Comparison of ENCODE assay signal across 19 mouse cellular contexts in the genomic region with DNA sequence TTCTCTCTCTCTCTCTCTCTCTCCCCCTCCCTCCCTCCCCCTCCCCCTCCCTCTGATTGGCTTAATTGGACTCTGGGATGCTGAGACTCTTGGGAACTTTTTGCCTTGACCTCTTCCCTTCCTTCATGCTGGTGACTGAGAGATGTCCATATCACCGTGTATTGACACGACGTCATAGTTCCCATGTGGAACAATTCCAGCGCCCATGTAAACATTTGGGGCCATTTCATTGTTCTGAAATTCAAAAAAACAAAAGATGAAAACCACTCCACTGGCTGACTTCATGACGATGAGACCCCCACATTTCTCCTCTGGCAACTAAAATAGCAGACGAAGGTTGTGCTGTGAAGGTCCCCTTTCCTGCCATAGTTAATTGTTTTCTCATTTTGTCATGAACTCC.
DNase-seq lines count a peak whose midpoint lies in the region; ATAC-seq and TF ChIP-seq lines count a peak whose summit lies in the region.
"Had no signal": no experiment of that assay in that cellular context is flagged by ENCODE, and none has a peak within 500 bp of the region (broad histone marks: within the 10 kb centered on the region; RNA-seq: fewer than 3 reads in every experiment).

No protein-coding gene starts in this region.

- H3K9ac ChIP-seq in heart, embryonic 15.5 days, result no peak overlapping the region
- no peak overlapping the region for H3K9ac ChIP-seq in lung, embryonic 14.5 days
- H3K9ac ChIP-seq: embryonic facial prominence, embryonic 13.5 days; forebrain, embryonic 13.5 days; hindbrain, embryonic 12.5 days had no signal

- no peaks in the 10 kb centered on the region for H3K27me3 ChIP-seq in heart, embryonic 15.5 days
- no peaks in the 10 kb centered on the region for H3K27me3 ChIP-seq in heart, embryonic 10.5 days (ENCODE audit: insufficient read depth, poor library complexity, severe bottlenecking)
- H3K27me3 ChIP-seq in lung, embryonic 14.5 days (ENCODE audit: insufficient read depth, low read length), result no peaks in the 10 kb centered on the region
- H3K27me3 ChIP-seq: embryonic facial prominence, embryonic 13.5 days; forebrain, embryonic 13.5 days; hindbrain, embryonic 12.5 days had no signal

- DNase-seq in heart, embryonic 10.5 days (ENCODE audit: low spot score), result no peak
- peak; percentile 57 for DNase-seq in lung, embryonic 14.5 days
- no peak for DNase-seq in lung, adult 18-20 months
- DNase-seq in lung, postnatal 10 days, result peak; percentile 58
- DNase-seq in lung, adult 2 months, result no peak
- DNase-seq: adrenal gland, adult 2 months; adrenal gland, postnatal 25 days; cerebellum, adult 18-20 months; cerebellum, adult 9-11 months; cerebellum, postnatal 36 days; gastrocnemius, adult 2 months; gastrocnemius, postnatal 25 days; heart, postnatal 4 days had no signal

- no peak for TF ChIP-seq CTCF in lung, embryonic 14.5 days (IDR thresholded peaks at IDR 0.05; ENCODE audit: low read depth)
- no peak for TF ChIP-seq CTCF in lung, adult 2 months (IDR thresholded peaks at IDR 0.05; ENCODE audit: insufficient read depth, low read length)

- peak overlapping the region; percentile 58 for H3K27ac ChIP-seq in heart, embryonic 15.5 days
- no peak overlapping the region for H3K27ac ChIP-seq in heart, embryonic 10.5 days
- H3K27ac ChIP-seq in lung, embryonic 14.5 days (ENCODE audit: low read depth), result peak overlapping the region; percentile 47; the same call in 1 of the 2 replicates
- H3K27ac ChIP-seq: embryonic facial prominence, embryonic 13.5 days; forebrain, embryonic 13.5 days; gastrocnemius, adult 2 months; hindbrain, embryonic 12.5 days had no signal

- 71% methylated on average over 6 of the region's 6 CpGs for WGBS in heart, embryonic 15.5 days
- WGBS in heart, embryonic 10.5 days, result 76% methylated on average over 6 of the region's 6 CpGs
- WGBS in lung, embryonic 14.5 days, result 63% methylated on average over 6 of the region's 6 CpGs
- 52% methylated on average over 6 of the region's 6 CpGs for whole genome bisulfite sequencing in lung, adult 2 months

- H3K9me3 ChIP-seq in heart, embryonic 15.5 days (replicated peaks), result no peaks in the 10 kb centered on the region
- no peaks in the 10 kb centered on the region for H3K9me3 ChIP-seq in heart, embryonic 10.5 days
- H3K9me3 ChIP-seq in lung, embryonic 14.5 days (ENCODE audit: low read depth, low read length), result no peaks in the 10 kb centered on the region
- H3K9me3 ChIP-seq: embryonic facial prominence, embryonic 13.5 days; forebrain, embryonic 13.5 days; hindbrain, embryonic 12.5 days had no signal

- no peaks in the 10 kb centered on the region for H3K36me3 ChIP-seq in heart, embryonic 15.5 days
- no peaks in the 10 kb centered on the region for H3K36me3 ChIP-seq in heart, embryonic 10.5 days
- H3K36me3 ChIP-seq in lung, embryonic 14.5 days (ENCODE audit: insufficient read depth), result no peaks in the 10 kb centered on the region
- H3K36me3 ChIP-seq: embryonic facial prominence, embryonic 13.5 days; hindbrain, embryonic 12.5 days had no signal

- no peak for TF ChIP-seq POLR2A in lung, adult 2 months (IDR thresholded peaks at IDR 0.05; ENCODE audit: borderline replicate concordance, extremely low read depth, low read depth, low read length)

- no peak for ATAC-seq in heart, embryonic 15.5 days (replicated peaks; ENCODE audit: insufficient number of reproducible peaks, insufficient read depth, low FRiP score, low read depth)
- no peak for ATAC-seq in lung, embryonic 14.5 days (ENCODE audit: insufficient read depth)
- ATAC-seq: forebrain, embryonic 13.5 days; hindbrain, embryonic 16.5 days; inflammation-experienced regulatory T-cells, adult 6 months had no signal

- 0 out of 2 replicates have a peak, but pooled peaks cover 4% of the 10 kb centered on the region for H3K4me1 ChIP-seq in heart, embryonic 15.5 days (replicated peaks)
- peaks cover 7% of the 10 kb centered on the region; the same call in 1 of the 2 replicates for H3K4me1 ChIP-seq in heart, embryonic 10.5 days
- no peaks in the 10 kb centered on the region for H3K4me1 ChIP-seq in lung, embryonic 14.5 days (ENCODE audit: insufficient read depth)
- peaks cover 5% of the 10 kb centered on the region; the same call in 1 of the 2 replicates for H3K4me1 ChIP-seq in lung, adult 2 months (ENCODE audit: control insufficient read depth, insufficient read depth, low read length)
- H3K4me1 ChIP-seq: embryonic facial prominence, embryonic 13.5 days had no signal

- no peak overlapping the region for H3K4me2 ChIP-seq in heart, embryonic 15.5 days
- no peak overlapping the region for H3K4me2 ChIP-seq in lung, embryonic 14.5 days
- H3K4me2 ChIP-seq: embryonic facial prominence, embryonic 13.5 days; forebrain, embryonic 13.5 days; hindbrain, embryonic 12.5 days had no signal

- no peak overlapping the region for H3K4me3 ChIP-seq in heart, embryonic 15.5 days
- H3K4me3 ChIP-seq in heart, embryonic 10.5 days, result no peak overlapping the region
- no peak overlapping the region for H3K4me3 ChIP-seq in lung, embryonic 14.5 days (ENCODE audit: low read depth, low read length)
- H3K4me3 ChIP-seq in lung, adult 2 months (replicated peaks; ENCODE audit: extremely low read depth, low read depth, low read length), result no peak overlapping the region
- H3K4me3 ChIP-seq: embryonic facial prominence, embryonic 13.5 days; forebrain, embryonic 13.5 days; gastrocnemius, adult 2 months; hindbrain, embryonic 12.5 days had no signal

Comparison
In these comparisons a context has a peak if more than half of its experiments do, and no peak if none do; other contexts are left out.
1. DNase-seq: peak in lung, embryonic 14.5 days (single experiment) and lung, postnatal 10 days (single experiment); none in heart, embryonic 10.5 days (single experiment), lung, adult 18-20 months (0 of 2) and lung, adult 2 months (single experiment).